15 mouse cellular contexts compared by ENCODE assay signal in genomic region chr3:153831873-153832653, GRCm38 (mm10). TPM values are rescaled to one million over a fixed set of nuclear protein-coding genes. Genes with fewer than 3 reads are reported as not detected.
DNase-seq lines count a peak whose midpoint lies in the region; ATAC-seq and TF ChIP-seq lines count a peak whose summit lies in the region.
"Had no signal": no experiment of that assay in that cellular context is flagged by ENCODE, and none has a peak within 500 bp of the region (broad histone marks: within the 10 kb centered on the region; RNA-seq: fewer than 3 reads in every experiment).

No protein-coding gene starts in this region.

- H3K4me1 ChIP-seq in cerebellum, adult 2 months (ENCODE audit: control insufficient read depth, insufficient read depth, low read length), result peaks cover 18% of the 10 kb centered on the region
- no peaks in the 10 kb centered on the region for H3K4me1 ChIP-seq in intestine, embryonic 15.5 days (replicated peaks)
- H3K4me1 ChIP-seq in intestine, postnatal 0 days (replicated peaks; ENCODE audit: control insufficient read depth, insufficient read depth, low read length), result no peaks in the 10 kb centered on the region
- H3K4me1 ChIP-seq in embryonic facial prominence, embryonic 12.5 days, result no peaks in the 10 kb centered on the region
- H3K4me1 ChIP-seq: limb, embryonic 12.5 days had no signal

- H3K36me3 ChIP-seq in intestine, embryonic 15.5 days, result no peaks in the 10 kb centered on the region
- H3K36me3 ChIP-seq in intestine, postnatal 0 days (ENCODE audit: control insufficient read depth, insufficient read depth), result no peaks in the 10 kb centered on the region
- no peaks in the 10 kb centered on the region for H3K36me3 ChIP-seq in embryonic facial prominence, embryonic 12.5 days
- H3K36me3 ChIP-seq: limb, embryonic 12.5 days had no signal

- no peaks in the 10 kb centered on the region for H3K9me3 ChIP-seq in intestine, embryonic 15.5 days
- H3K9me3 ChIP-seq in intestine, postnatal 0 days (ENCODE audit: control insufficient read depth), result no peaks in the 10 kb centered on the region
- no peaks in the 10 kb centered on the region for H3K9me3 ChIP-seq in embryonic facial prominence, embryonic 12.5 days
- H3K9me3 ChIP-seq: limb, embryonic 12.5 days; megakaryocyte, embryonic 14.5 days had no signal

- H3K27ac ChIP-seq in cerebellum, adult 2 months (ENCODE audit: insufficient read depth, low read length), result peak overlapping the region; percentile 84
- no peak overlapping the region for H3K27ac ChIP-seq in intestine, embryonic 15.5 days
- H3K27ac ChIP-seq in intestine, postnatal 0 days (ENCODE audit: low read depth, low read length), result no peak overlapping the region
- H3K27ac ChIP-seq in embryonic facial prominence, embryonic 12.5 days, result no peak overlapping the region
- H3K27ac ChIP-seq: limb, embryonic 12.5 days had no signal

- no peak for TF ChIP-seq POLR2A in cerebellum, adult 2 months (IDR thresholded peaks at IDR 0.05; ENCODE audit: borderline replicate concordance, insufficient read depth, low read length)

- TF ChIP-seq CTCF in cerebellum, adult 2 months (IDR thresholded peaks at IDR 0.05; ENCODE audit: borderline replicate concordance, insufficient read depth, low read depth, low read length), result no peak
- TF ChIP-seq CTCF in intestine, postnatal 0 days (IDR thresholded peaks at IDR 0.05; ENCODE audit: low read depth), result no peak

- H3K9ac ChIP-seq in intestine, embryonic 15.5 days, result no peak overlapping the region
- no peak overlapping the region for H3K9ac ChIP-seq in intestine, postnatal 0 days (ENCODE audit: low read depth, low read length)
- H3K9ac ChIP-seq in embryonic facial prominence, embryonic 12.5 days, result no peak overlapping the region
- H3K9ac ChIP-seq: forebrain, postnatal 0 days; limb, embryonic 12.5 days had no signal

- ATAC-seq in intestine, embryonic 15.5 days, result peak; percentile 57; the same call in 1 of the 2 replicates
- ATAC-seq in intestine, postnatal 0 days, result no peak
- peak; percentile 37; the same call in 1 of the 2 replicates for ATAC-seq in embryonic facial prominence, embryonic 12.5 days (ENCODE audit: insufficient number of reproducible peaks, insufficient read depth, low FRiP score, low TSS enrichment)
- peak; percentile 59 for ATAC-seq in megakaryocyte progenitor cell, adult 5-6 weeks (replicated peaks; ENCODE audit: poor library complexity)
- ATAC-seq: forebrain, postnatal 0 days had no signal

- 75% methylated on average over 4 of the region's 4 CpGs for WGBS in cerebellum, adult 2 months
- 75% methylated on average over 4 of the region's 4 CpGs for WGBS in intestine, embryonic 15.5 days
- 69% methylated on average over 4 of the region's 4 CpGs for WGBS in intestine, postnatal 0 days
- WGBS in embryonic facial prominence, embryonic 12.5 days, result 75% methylated on average over 4 of the region's 4 CpGs

- no peak overlapping the region for H3K4me3 ChIP-seq in cerebellum, adult 2 months (replicated peaks; ENCODE audit: insufficient read depth, low read depth, low read length)
- no peak overlapping the region for H3K4me3 ChIP-seq in intestine, embryonic 15.5 days (replicated peaks)
- no peak overlapping the region for H3K4me3 ChIP-seq in intestine, postnatal 0 days (ENCODE audit: low read depth, low read length)
- H3K4me3 ChIP-seq in embryonic facial prominence, embryonic 12.5 days, result no peak overlapping the region
- H3K4me3 ChIP-seq: limb, embryonic 12.5 days; megakaryocyte, embryonic 14.5 days had no signal

- H3K4me2 ChIP-seq in intestine, embryonic 15.5 days (replicated peaks), result no peak overlapping the region
- no peak overlapping the region for H3K4me2 ChIP-seq in intestine, postnatal 0 days (replicated peaks; ENCODE audit: low read depth)
- no peak overlapping the region for H3K4me2 ChIP-seq in embryonic facial prominence, embryonic 12.5 days (replicated peaks)
- H3K4me2 ChIP-seq: limb, embryonic 12.5 days had no signal

- H3K27me3 ChIP-seq in cerebellum, adult 2 months (ENCODE audit: control insufficient read depth, insufficient read depth, low read length), result no peaks in the 10 kb centered on the region
- no peaks in the 10 kb centered on the region for H3K27me3 ChIP-seq in intestine, embryonic 15.5 days (replicated peaks)
- H3K27me3 ChIP-seq in intestine, postnatal 0 days (replicated peaks; ENCODE audit: control insufficient read depth, insufficient read depth, low read length), result no peaks in the 10 kb centered on the region
- H3K27me3 ChIP-seq in embryonic facial prominence, embryonic 12.5 days, result no peaks in the 10 kb centered on the region
- H3K27me3 ChIP-seq: limb, embryonic 12.5 days had no signal

- no peak for DNase-seq in cerebellum, adult 2 months
- DNase-seq in cerebellum, postnatal 4 days (ENCODE audit: low spot score in 2 of 2), result no peak
- no peak for DNase-seq in thymus, postnatal 10 days (ENCODE audit: low spot score in 2 of 2)
- DNase-seq in layer of hippocampus, postnatal 36 days, result no peak
- DNase-seq: forebrain, postnatal 0 days had no signal

RNA-seq across cellular contexts. Expression of gene Asb17, which starts 11.9 kb away (rescaled TPM):
- not detected in 2 replicates for polyA plus RNA-seq in cerebellum, adult 2 months (2012; rRNA removed)
- polyA plus RNA-seq in intestine, embryonic 15.5 days (2015; fragmentation: Nextera tagmentation; extraction: Ambion mirVana), result 0.09 TPM in 1 of 2 replicates, not detected in the other
- polyA plus RNA-seq in intestine, postnatal 0 days (2015; fragmentation: Nextera tagmentation; extraction: Ambion mirVana), result not detected in 2 replicates
- polyA plus RNA-seq in embryonic facial prominence, embryonic 12.5 days (2016; fragmentation: Nextera tagmentation; extraction: Ambion mirVana), result 0.13 and 0.14 TPM in 2 replicates
- total RNA-seq in megakaryocyte progenitor cell, adult 5-6 weeks (2015), result 0.51 and 0.64 TPM in 2 replicates
- 1.2 and 1.8 TPM in 2 replicates for total RNA-seq in megakaryocyte progenitor cell, adult 5-6 weeks (2017)
- total RNA-seq in layer of hippocampus, postnatal 36 days (2021), result not detected
- total RNA-seq: adrenal gland, postnatal 25 days; forebrain, postnatal 0 days; heart, postnatal 25 days had no signal
- polyA plus RNA-seq: cortical plate, adult 2 months; forebrain, postnatal 0 days; large intestine, adult 2 months had no signal
